Mouse (Mus musculus) embryonic facial prominence, embryonic 10.5 days (tissue): ENCODE measurements around the gene Rasa2. TPM values are rescaled to one million over a fixed set of nuclear protein-coding genes. Genes with fewer than 3 reads are reported as not detected.
"Not testable (repeated sequence)": the region's sequence is repeated elsewhere in the genome, so short reads cannot be mapped to it uniquely, and the experiment has no call there.

ENCODE experiments used
- DNase-seq: peaks from one replicate; pipeline ENCODE4 v3.0.0-alpha.2; 2017; ENCODE audit warnings: low spot score
- H3K27ac ChIP-seq: fragments of 300-500 bp; sonication (generic); replicated peaks from 2 replicates; pipeline ENCODE4 v1.5.1; 2016; ENCODE audit warnings: mild to moderate bottlenecking
- H3K27me3 ChIP-seq: fragments of 300-500 bp; sonication (generic); replicated peaks from 2 replicates; pipeline ENCODE4 v1.6.1; 2016; ENCODE audit warnings: low read depth, mild to moderate bottlenecking; ENCODE audit not compliant: poor library complexity, severe bottlenecking
- H3K36me3 ChIP-seq: fragments of 300-500 bp; sonication (generic); replicated peaks from 2 replicates; pipeline ENCODE4 v1.6.1; 2016; ENCODE audit warnings: mild to moderate bottlenecking, moderate library complexity
- H3K4me1 ChIP-seq: fragments of 300-500 bp; sonication (generic); 2 replicates; pipeline ENCODE4 v1.6.1; 2016
- H3K4me3 ChIP-seq: fragments of 300-500 bp; sonication (generic); 2 replicates; pipeline ENCODE4 v1.5.1; 2016; ENCODE audit warnings: mild to moderate bottlenecking, moderate library complexity
- H3K9me3 ChIP-seq: fragments of 300-500 bp; sonication (generic); 2 replicates; pipeline ENCODE4 v1.6.1; 2016; ENCODE audit warnings: mild to moderate bottlenecking
- WGBS: fragments of 180-500 bp; shearing (Covaris S2); methylation state at CpG from one replicate; pipeline ENCODE4 v1.1.7; 2016; 5-methylcytosine and 5-hydroxymethylcytosine counted together
- polyA plus RNA-seq: library from polyadenylated mRNA; unstranded; fragments of >200 nt; fragmentation: Nextera tagmentation; extraction: Ambion mirVana; gene quantifications from 2 replicates; pipeline ENCODE4 v1.2.1, GENCODE M21; 2016

Gene Rasa2
- polyA plus RNA-seq, 1 experiment from 2014 or later, result 15.8 TPM

DNA sequence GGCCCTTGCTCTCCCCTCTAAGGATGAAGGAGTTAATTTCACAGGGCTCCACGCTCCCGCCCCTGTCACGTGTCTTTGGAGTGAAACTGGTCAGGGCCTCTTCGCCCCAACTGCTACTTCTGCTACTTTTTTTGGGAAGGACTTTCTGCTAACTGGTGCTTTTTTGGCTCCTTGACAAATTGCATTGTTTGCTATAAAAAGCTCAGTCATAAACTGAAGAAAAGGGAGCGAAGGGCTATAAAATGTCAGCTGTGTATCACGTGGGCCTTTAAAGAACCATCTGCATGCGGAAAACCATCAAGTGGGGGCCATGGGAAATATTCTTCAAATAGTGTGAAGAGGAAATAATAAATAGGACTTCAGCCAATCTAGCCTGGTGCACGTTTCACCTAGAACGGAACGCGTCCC is 100.7 kb downstream of the Rasa2 start:
- 80% methylated on average over 11 of the region's 11 CpGs for WGBS
- no peaks in the 10 kb centered on the region for H3K27me3 ChIP-seq
- no peak overlapping the region for H3K27ac ChIP-seq
- DNase-seq, result no peak
- H3K4me3 ChIP-seq, result no peak overlapping the region
- H3K4me1 ChIP-seq, result peaks cover 11% of the 10 kb centered on the region
- no peaks in the 10 kb centered on the region for H3K9me3 ChIP-seq
- no peaks in the 10 kb centered on the region for H3K36me3 ChIP-seq

DNA sequence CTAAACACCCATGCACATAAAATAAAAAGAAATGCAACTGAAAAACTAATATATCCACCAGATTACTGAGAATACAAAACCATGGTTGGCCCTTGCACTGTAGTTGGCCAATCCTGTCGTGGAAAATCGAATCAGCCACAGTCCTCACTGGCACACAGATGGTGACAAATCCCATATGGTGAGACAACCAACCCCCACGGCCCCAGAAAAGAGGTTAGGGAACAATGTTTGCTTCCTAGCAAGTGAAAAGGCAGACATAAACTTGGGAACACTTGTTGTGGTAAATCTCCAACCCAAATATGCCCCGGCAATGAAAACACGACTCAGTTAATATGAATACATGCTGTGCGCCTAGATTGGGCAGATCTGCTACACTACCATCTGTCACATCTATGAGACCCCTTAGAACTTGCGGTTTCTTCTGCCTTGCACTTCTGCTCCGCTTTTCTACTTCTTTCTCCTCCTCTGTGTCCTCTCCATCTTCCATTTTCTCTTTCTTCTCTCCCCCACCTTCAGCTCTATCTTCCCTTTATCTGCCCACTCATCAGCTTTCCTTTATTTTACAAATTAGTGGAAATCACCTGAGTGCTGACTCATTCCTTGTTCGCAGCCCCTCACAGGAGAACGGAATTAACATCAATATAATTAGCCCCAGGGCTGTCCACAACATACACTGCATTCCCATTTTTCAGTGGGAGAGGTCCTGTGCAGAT is 101.3 kb downstream of the Rasa2 start:
- Histone ChIP-seq H3K27me3 (no peaks in the 10 kb centered on the region), H3K36me3 (no peaks in the 10 kb centered on the region), H3K27ac (no peak overlapping the region), H3K4me3 (no peak overlapping the region), H3K4me1 (peaks cover 15% of the 10 kb centered on the region), H3K9me3 (no peaks in the 10 kb centered on the region)
- DNase-seq, result no peak
- 76% methylated on average over 10 of the region's 10 CpGs for WGBS

DNA sequence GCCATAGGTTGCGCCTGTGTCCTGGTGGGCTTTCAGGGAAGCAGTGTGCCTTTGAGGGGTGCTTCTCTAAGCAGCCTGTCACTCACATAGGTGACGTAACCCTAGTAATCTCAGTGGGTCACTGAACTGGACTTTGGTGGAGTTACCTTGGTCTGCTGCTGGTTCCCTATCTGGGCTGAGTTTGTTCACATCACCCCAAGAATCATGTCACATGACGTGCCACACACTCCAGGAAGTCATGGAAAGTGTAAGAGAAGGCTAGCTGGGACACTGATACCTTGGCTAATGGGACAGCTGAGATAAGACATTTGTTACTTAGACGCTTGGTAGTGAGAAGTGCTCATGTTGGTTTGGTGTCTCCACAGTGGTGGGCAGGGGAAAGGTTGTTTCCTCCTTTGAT is 105.4 kb downstream of the Rasa2 start:
- 82% methylated on average over 4 of the region's 4 CpGs for WGBS
- DNase-seq, result no peak
- Histone ChIP-seq H3K27me3 (no peaks in the 10 kb centered on the region), H3K36me3 (no peaks in the 10 kb centered on the region), H3K4me1 (peaks cover 20% of the 10 kb centered on the region), H3K9me3 (no peaks in the 10 kb centered on the region), H3K27ac (no peak overlapping the region), H3K4me3 (no peak overlapping the region)

DNA sequence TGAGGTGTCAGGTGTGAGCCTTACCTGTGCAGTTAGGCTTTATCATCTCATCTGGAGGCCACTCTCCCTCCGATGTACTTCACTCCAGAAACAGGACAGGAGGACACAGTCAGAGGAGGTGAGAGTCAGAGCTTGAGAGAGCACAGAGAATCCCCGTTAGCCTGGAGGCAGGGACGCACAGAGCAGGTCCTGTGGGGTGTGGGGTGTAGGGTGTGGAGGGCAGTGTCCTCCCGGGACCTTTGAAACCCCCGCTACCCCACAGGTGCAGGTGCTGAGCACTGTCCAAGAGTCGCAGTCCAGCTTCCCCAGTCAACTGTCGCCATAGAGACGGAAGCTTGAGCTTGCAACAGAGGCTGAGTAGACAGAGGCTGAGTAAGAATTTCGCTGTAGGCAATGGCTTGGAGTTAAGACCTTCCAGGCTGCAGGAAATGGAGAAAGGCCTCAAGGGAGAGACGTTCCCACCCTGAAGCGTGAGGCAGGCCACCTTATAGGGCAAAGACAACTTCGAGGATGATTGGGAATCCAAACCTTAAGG is 106.4 kb downstream of the Rasa2 start, which contains the start of gene Gm28729:
Gene Gm28729, minus strand, starts transcription at position 293 of the 535 bp plus-strand sequence.
- Histone ChIP-seq H3K9me3 (no peaks in the 10 kb centered on the region), H3K27ac (no peak within 1 kb of the TSS), H3K36me3 (no peaks in the 10 kb centered on the region), H3K4me1 (peaks cover 14% of the 10 kb centered on the region), H3K4me3 (no peak within 1 kb of the TSS), H3K27me3 (no peaks in the 10 kb centered on the region)
- no peak for DNase-seq
- 57% methylated on average over 12 of the region's 12 CpGs for WGBS

DNA sequence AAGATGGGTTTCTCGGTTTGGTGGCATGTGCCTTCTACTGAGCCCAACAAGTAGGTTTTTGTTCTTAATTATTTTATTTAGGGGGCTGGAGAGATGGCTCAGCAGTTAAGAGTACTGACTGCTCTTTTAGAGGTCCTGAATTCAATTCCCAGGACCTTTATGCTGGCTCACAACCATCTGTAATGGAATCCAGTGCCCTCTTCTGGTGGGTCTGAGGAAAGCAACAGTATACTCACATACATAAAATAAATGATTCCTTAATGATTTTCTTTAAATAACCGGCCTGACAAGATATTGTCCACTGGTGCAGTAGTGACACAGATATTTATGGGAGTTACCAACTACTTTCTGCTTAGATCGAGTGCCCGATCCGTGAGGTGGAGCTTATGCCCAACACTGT is 108.3 kb downstream of the Rasa2 start:
- no peak overlapping the region for H3K4me3 ChIP-seq
- peaks cover 14% of the 10 kb centered on the region for H3K4me1 ChIP-seq
- DNase-seq, result no peak
- H3K9me3 ChIP-seq, result no peaks in the 10 kb centered on the region
- H3K27me3 ChIP-seq, result no peaks in the 10 kb centered on the region
- H3K36me3 ChIP-seq, result no peaks in the 10 kb centered on the region
- no peak overlapping the region for H3K27ac ChIP-seq
- WGBS, result 85% methylated on average over 5 of the region's 5 CpGs

DNA sequence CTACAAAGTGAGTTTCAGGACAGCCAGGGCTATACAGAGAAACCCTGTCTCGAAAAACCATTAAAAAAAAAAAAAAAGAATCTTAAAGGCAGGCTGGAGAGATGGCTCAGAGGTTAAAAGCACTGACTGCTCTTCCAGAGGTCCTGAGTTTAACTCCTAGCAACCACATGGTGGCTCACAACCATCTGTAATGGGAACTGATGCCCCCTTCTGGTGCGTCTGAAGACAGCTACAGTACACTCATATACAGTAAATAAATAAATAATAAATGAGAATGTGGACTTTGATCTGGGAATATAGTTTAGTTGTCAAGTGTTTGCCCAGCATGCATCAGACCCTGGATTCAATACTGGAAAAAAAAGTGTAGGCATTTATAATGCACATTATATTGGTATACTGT is 109.8 kb downstream of the Rasa2 start:
- H3K4me3 ChIP-seq, DNase-seq, H3K9me3 ChIP-seq, H3K36me3 ChIP-seq, H3K27me3 ChIP-seq, H3K27ac ChIP-seq: not testable (repeated sequence)
- 84% methylated on average over 2 of the region's 2 CpGs for WGBS
- H3K4me1 ChIP-seq, result peaks cover 14% of the 10 kb centered on the region

DNA sequence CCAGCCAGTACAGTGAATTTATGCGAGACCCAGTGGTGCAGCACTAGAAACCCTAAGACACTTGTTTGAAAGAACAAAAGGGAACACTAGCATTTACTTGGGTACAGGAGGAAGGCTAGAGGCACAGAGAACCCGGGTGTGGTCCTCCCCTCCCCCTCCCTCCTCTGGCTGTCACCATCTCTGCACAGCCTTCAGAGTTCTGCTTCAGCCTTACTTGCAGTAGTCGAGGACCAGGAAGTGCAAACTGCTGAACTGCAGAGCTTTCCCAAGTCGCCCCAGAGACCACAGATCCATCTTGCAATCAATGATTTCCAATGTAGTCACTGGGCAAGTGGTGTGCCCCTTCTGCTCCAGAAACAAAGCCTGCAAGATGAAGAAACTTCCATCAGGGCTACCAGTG is 114.0 kb downstream of the Rasa2 start:
- DNase-seq, result no peak
- Histone ChIP-seq H3K27ac (no peak overlapping the region), H3K4me3 (no peak overlapping the region), H3K4me1 (no peaks in the 10 kb centered on the region), H3K9me3 (no peaks in the 10 kb centered on the region), H3K36me3 (no peaks in the 10 kb centered on the region), H3K27me3 (no peaks in the 10 kb centered on the region)
- WGBS, result 39% methylated on average over 4 of the region's 4 CpGs

DNA sequence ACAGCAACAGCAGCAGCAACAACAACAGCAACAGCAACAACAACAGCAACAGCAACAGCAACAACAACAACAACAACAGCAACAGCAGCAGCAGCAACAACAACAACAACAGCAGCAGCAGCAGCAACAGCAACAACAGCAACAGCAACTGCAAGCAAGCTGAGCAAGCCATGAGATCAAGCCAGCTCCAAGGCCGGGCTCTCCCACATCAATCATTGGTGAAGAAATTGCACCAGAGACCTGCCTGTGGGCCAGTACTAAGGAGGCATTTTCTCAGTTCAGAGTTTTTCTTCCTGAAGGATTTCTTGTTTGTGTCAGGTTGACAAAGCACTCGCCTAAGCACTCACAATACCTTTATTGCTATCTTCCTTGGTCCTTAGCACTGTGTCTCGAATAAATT is 114.6 kb downstream of the Rasa2 start:
- H3K4me1 ChIP-seq, result no peaks in the 10 kb centered on the region
- WGBS, result 67% methylated on average over 3 of the region's 3 CpGs

DNA sequence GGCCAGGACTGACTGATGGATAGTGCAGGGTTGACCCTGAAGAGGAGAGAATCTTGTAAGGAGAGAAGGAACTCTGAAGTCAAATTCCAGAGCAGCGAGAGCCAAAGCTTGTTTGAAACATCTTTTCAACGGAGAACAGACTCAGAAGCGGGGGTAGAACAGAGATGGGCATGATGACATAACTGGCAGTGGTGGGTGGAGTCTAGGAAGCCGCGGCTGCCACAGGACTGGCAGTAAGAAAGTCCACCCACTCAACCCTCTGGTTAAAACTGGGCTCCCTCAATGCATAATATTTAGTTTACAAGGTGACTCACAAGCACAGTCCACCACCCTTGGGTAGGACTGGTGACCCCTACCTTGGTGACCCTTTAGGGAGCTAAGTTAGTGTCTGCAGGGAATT is 115.7 kb downstream of the Rasa2 start:
- H3K4me1 ChIP-seq, result no peaks in the 10 kb centered on the region
- no peak overlapping the region for H3K4me3 ChIP-seq
- no peak for DNase-seq
- no peaks in the 10 kb centered on the region for H3K9me3 ChIP-seq
- no peaks in the 10 kb centered on the region for H3K27me3 ChIP-seq
- H3K27ac ChIP-seq, result no peak overlapping the region
- H3K36me3 ChIP-seq, result no peaks in the 10 kb centered on the region
- 88% methylated on average over 5 of the region's 5 CpGs for WGBS

More for the DNA sequence above, 114.6 kb downstream of the Rasa2 start:
- H3K9me3 ChIP-seq, result no peaks in the 10 kb centered on the region
- no peak overlapping the region for H3K4me3 ChIP-seq
- no peaks in the 10 kb centered on the region for H3K36me3 ChIP-seq
- no peak for DNase-seq
- H3K27me3 ChIP-seq, result no peaks in the 10 kb centered on the region
- no peak overlapping the region for H3K27ac ChIP-seq

DNA sequence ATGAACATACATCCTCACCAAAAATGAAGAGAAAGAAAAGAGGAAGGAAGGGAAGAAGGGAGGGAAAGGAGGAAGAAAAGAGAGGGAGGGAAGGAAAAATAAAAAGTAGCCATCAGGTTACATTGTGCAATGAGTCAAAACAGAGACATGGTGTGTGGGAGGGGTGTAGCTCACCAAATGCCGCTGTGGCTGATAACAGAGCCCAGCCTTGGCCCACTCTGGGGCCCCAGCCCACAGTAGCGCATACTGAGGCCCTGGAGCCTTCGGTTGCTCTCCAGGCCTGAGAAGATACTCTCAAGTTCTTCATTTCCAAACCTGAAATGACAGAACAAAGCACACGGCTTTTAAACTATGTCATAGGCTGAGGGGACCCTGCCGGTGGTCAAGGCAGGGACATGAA is 117.1 kb downstream of the Rasa2 start:
- Histone ChIP-seq H3K36me3 (no peaks in the 10 kb centered on the region), H3K4me3 (no peak overlapping the region), H3K4me1 (no peaks in the 10 kb centered on the region), H3K27me3 (no peaks in the 10 kb centered on the region), H3K9me3 (no peaks in the 10 kb centered on the region), H3K27ac (no peak overlapping the region)
- DNase-seq, result no peak
- whole genome bisulfite sequencing, result 90% methylated on average over 5 of the region's 5 CpGs

DNA sequence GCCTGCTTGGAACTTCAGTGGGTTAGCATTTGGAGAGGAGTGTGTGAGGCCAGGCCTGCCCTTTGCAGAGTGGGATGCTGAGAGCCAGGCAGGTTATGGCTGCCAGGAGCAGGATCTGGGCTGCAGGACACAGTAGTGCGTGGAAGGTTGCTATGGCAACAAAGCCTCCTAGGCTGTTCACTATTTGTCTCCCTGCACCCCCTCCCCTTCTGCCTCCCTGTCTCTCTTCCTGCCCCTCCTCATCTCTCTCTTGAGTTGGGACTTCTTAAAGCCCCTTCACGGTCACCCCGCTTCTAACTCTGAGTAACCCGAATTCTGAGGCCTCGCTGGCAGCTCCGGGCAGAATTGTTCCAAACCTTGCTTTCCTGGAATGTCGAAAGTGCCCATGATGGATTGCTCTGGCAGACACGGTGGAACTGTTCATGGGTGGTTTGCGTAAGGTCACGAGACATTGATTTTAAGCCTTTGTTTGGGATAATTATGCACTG is 125.4 kb downstream of the Rasa2 start:
- 43% methylated on average over 10 of the region's 10 CpGs for WGBS
- Histone ChIP-seq H3K9me3 (0 out of 2 replicates have a peak, but pooled peaks cover 3% of the 10 kb centered on the region), H3K27ac (peak overlapping the region; percentile 62), H3K36me3 (no peaks in the 10 kb centered on the region), H3K4me1 (peaks cover 36% of the 10 kb centered on the region), H3K27me3 (no peaks in the 10 kb centered on the region), H3K4me3 (peak overlapping the region; percentile 21; the same call in 1 of the 2 replicates)
- peak; percentile 68 for DNase-seq

DNA sequence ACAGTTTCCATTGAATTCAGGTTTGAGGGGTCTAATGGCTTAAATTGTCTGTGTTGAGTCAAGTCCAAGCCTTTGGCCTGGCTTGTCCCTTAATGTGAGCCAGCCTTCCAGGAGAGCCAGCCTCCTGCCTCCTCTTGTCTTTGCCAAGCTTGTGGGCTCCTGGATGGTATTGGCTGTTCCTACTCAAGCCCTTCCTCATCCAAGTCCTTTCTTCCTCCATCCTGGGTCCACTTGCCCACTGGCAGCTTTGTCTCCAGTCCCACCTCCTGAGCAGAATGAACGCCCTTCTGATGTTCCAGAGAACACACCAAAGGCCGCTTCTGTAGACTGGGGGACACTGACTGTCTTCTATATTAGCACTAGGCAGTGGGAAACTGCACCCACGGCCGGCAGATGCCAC is 126.3 kb downstream of the Rasa2 start:
- Histone ChIP-seq H3K9me3 (0 out of 2 replicates have a peak, but pooled peaks cover 3% of the 10 kb centered on the region), H3K27ac (peak overlapping the region; percentile 40; the same call in 1 of the 2 replicates), H3K4me1 (peaks cover 36% of the 10 kb centered on the region), H3K4me3 (no peak overlapping the region), H3K27me3 (no peaks in the 10 kb centered on the region), H3K36me3 (no peaks in the 10 kb centered on the region)
- 89% methylated on average over 4 of the region's 4 CpGs for WGBS
- DNase-seq, result no peak
